ENCODE assay signal across 19 mouse cellular contexts in the genomic region with DNA sequence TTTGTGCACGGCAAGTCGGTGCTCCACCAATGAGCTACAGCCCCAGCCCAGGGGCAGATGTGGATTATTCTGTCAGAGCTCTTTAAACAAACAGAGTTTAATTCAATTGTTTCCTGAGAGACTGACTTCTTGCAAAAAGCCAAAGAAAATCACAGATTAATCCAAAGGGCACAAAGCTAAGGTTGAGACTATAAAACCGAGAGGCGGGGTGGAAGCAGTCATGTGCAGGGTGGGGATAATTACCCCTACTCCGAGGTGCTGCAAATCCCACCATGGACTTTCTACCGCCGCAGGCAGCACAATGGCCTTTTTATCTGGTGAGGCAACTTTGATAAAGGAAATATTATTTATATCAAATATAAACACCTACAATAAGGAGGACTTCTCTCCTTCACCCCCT. TPM values are rescaled to one million over a fixed set of nuclear protein-coding genes. Genes with fewer than 3 reads are reported as not detected.
DNase-seq lines count a peak whose midpoint lies in the region; ATAC-seq and TF ChIP-seq lines count a peak whose summit lies in the region.
"Had no signal": no experiment of that assay in that cellular context is flagged by ENCODE, and none has a peak within 500 bp of the region (broad histone marks: within the 10 kb centered on the region; RNA-seq: fewer than 3 reads in every experiment).

No protein-coding gene starts in this region.

- H3K36me3 ChIP-seq in intestine, embryonic 15.5 days = no peaks in the 10 kb centered on the region
- H3K36me3 ChIP-seq in intestine, postnatal 0 days (ENCODE audit: control insufficient read depth, insufficient read depth) = no peaks in the 10 kb centered on the region
- H3K36me3 ChIP-seq in intestine, embryonic 16.5 days (ENCODE audit: control insufficient read depth, insufficient read depth, low read length) = no peaks in the 10 kb centered on the region
- H3K36me3 ChIP-seq in limb, embryonic 10.5 days = no peaks in the 10 kb centered on the region
- no peaks in the 10 kb centered on the region for H3K36me3 ChIP-seq in forebrain, embryonic 12.5 days (replicated peaks)
- H3K36me3 ChIP-seq: embryonic facial prominence, embryonic 10.5 days; embryonic facial prominence, embryonic 12.5 days had no signal

- H3K27me3 ChIP-seq in intestine, embryonic 15.5 days (replicated peaks) = no peaks in the 10 kb centered on the region
- no peaks in the 10 kb centered on the region for H3K27me3 ChIP-seq in intestine, postnatal 0 days (replicated peaks; ENCODE audit: control insufficient read depth, insufficient read depth, low read length)
- H3K27me3 ChIP-seq in intestine, embryonic 16.5 days (replicated peaks; ENCODE audit: control insufficient read depth, insufficient read depth, low read length) = no peaks in the 10 kb centered on the region
- H3K27me3 ChIP-seq in limb, embryonic 10.5 days (ENCODE audit: low read depth, poor library complexity, severe bottlenecking) = no peaks in the 10 kb centered on the region
- H3K27me3 ChIP-seq in forebrain, embryonic 12.5 days = peaks cover 15% of the 10 kb centered on the region
- H3K27me3 ChIP-seq: embryonic facial prominence, embryonic 12.5 days had no signal

- 0 out of 2 replicates have a peak overlapping the region, but pooled peaks have one; percentile 13 for H3K27ac ChIP-seq in intestine, embryonic 15.5 days
- no peak overlapping the region for H3K27ac ChIP-seq in intestine, postnatal 0 days (ENCODE audit: low read depth, low read length)
- no peak overlapping the region for H3K27ac ChIP-seq in intestine, embryonic 16.5 days (ENCODE audit: low read length)
- H3K27ac ChIP-seq in limb, embryonic 10.5 days = peak overlapping the region; percentile 58; the same call in 1 of the 2 replicates
- H3K27ac ChIP-seq in forebrain, embryonic 12.5 days = no peak overlapping the region
- H3K27ac ChIP-seq: embryonic facial prominence, embryonic 10.5 days; embryonic facial prominence, embryonic 12.5 days had no signal

- H3K4me3 ChIP-seq in intestine, embryonic 15.5 days (replicated peaks) = no peak overlapping the region
- H3K4me3 ChIP-seq in intestine, postnatal 0 days (ENCODE audit: low read depth, low read length) = no peak overlapping the region
- H3K4me3 ChIP-seq in intestine, embryonic 16.5 days (ENCODE audit: low read length) = no peak overlapping the region
- no peak overlapping the region for H3K4me3 ChIP-seq in limb, embryonic 10.5 days
- H3K4me3 ChIP-seq in forebrain, embryonic 12.5 days (replicated peaks) = no peak overlapping the region
- H3K4me3 ChIP-seq: embryonic facial prominence, embryonic 10.5 days; embryonic facial prominence, embryonic 12.5 days had no signal

- no peak for TF ChIP-seq CTCF in intestine, postnatal 0 days (IDR thresholded peaks at IDR 0.05; ENCODE audit: low read depth)

- 47% methylated on average over 7 of the region's 7 CpGs for WGBS in intestine, embryonic 15.5 days
- 35% methylated on average over 7 of the region's 7 CpGs for WGBS in intestine, postnatal 0 days
- 49% methylated on average over 7 of the region's 7 CpGs for WGBS in intestine, embryonic 16.5 days
- WGBS in limb, embryonic 10.5 days = 72% methylated on average over 7 of the region's 7 CpGs
- WGBS in forebrain, embryonic 12.5 days = 34% methylated on average over 7 of the region's 7 CpGs

- 0 out of 2 replicates have a peak, but pooled peaks cover 5% of the 10 kb centered on the region for H3K4me1 ChIP-seq in intestine, embryonic 15.5 days (replicated peaks)
- H3K4me1 ChIP-seq in intestine, postnatal 0 days (replicated peaks; ENCODE audit: control insufficient read depth, insufficient read depth, low read length) = no peaks in the 10 kb centered on the region
- 0 out of 2 replicates have a peak, but pooled peaks cover 3% of the 10 kb centered on the region for H3K4me1 ChIP-seq in intestine, embryonic 16.5 days (ENCODE audit: control insufficient read depth, insufficient read depth, low read length)
- H3K4me1 ChIP-seq in limb, embryonic 10.5 days = peaks cover 28% of the 10 kb centered on the region
- H3K4me1 ChIP-seq in forebrain, embryonic 12.5 days = no peaks in the 10 kb centered on the region
- H3K4me1 ChIP-seq: embryonic facial prominence, embryonic 12.5 days had no signal

- no peaks in the 10 kb centered on the region for H3K9me3 ChIP-seq in intestine, embryonic 15.5 days
- H3K9me3 ChIP-seq in intestine, postnatal 0 days (ENCODE audit: control insufficient read depth) = no peaks in the 10 kb centered on the region
- no peaks in the 10 kb centered on the region for H3K9me3 ChIP-seq in intestine, embryonic 16.5 days (ENCODE audit: control insufficient read depth, low read length)
- H3K9me3 ChIP-seq in limb, embryonic 10.5 days (replicated peaks) = no peaks in the 10 kb centered on the region
- no peaks in the 10 kb centered on the region for H3K9me3 ChIP-seq in forebrain, embryonic 12.5 days
- H3K9me3 ChIP-seq: embryonic facial prominence, embryonic 10.5 days; embryonic facial prominence, embryonic 12.5 days had no signal

- DNase-seq in limb, embryonic 10.5 days (ENCODE audit: low spot score) = no peak
- no peak for DNase-seq in layer of hippocampus, postnatal 36 days
- DNase-seq: adrenal gland, adult 2 months; adrenal gland, postnatal 10 days; adrenal gland, postnatal 25 days; cerebellum, adult 11 months; cerebellum, adult 18-20 months; cerebellum, adult 8-10 months; cerebellum, postnatal 10 days; cerebellum, postnatal 25 days had no signal

- no peak overlapping the region for H3K4me2 ChIP-seq in intestine, embryonic 15.5 days (replicated peaks)
- H3K4me2 ChIP-seq in intestine, postnatal 0 days (replicated peaks; ENCODE audit: low read depth) = no peak overlapping the region
- H3K4me2 ChIP-seq in intestine, embryonic 16.5 days (ENCODE audit: low read depth, low read length) = no peak overlapping the region
- no peak overlapping the region for H3K4me2 ChIP-seq in forebrain, embryonic 12.5 days
- H3K4me2 ChIP-seq: embryonic facial prominence, embryonic 12.5 days had no signal

- peak; percentile 81 for ATAC-seq in intestine, embryonic 15.5 days
- no peak for ATAC-seq in intestine, postnatal 0 days
- peak; percentile 65 for ATAC-seq in intestine, embryonic 16.5 days
- no peak for ATAC-seq in forebrain, embryonic 12.5 days (ENCODE audit: low FRiP score)
- ATAC-seq: forebrain, embryonic 14.5 days; forebrain, embryonic 16.5 days had no signal

- H3K9ac ChIP-seq in intestine, embryonic 15.5 days = no peak overlapping the region
- H3K9ac ChIP-seq in intestine, postnatal 0 days (ENCODE audit: low read depth, low read length) = no peak overlapping the region
- H3K9ac ChIP-seq in intestine, embryonic 16.5 days (ENCODE audit: low read depth, low read length) = no peak overlapping the region
- H3K9ac ChIP-seq in forebrain, embryonic 12.5 days = no peak overlapping the region
- H3K9ac ChIP-seq: embryonic facial prominence, embryonic 12.5 days had no signal

RNA-seq across cellular contexts. Expression of a gene that starts 8.3 kb away (rescaled TPM):
- polyA plus RNA-seq in intestine, embryonic 15.5 days (2015; fragmentation: Nextera tagmentation; extraction: Ambion mirVana) = 9.7 and 10.6 TPM in 2 replicates
- polyA plus RNA-seq in intestine, postnatal 0 days (2015; fragmentation: Nextera tagmentation; extraction: Ambion mirVana) = 4.6 and 4.8 TPM in 2 replicates
- 5.9 TPM in 2 replicates for polyA plus RNA-seq in intestine, embryonic 16.5 days (2015; fragmentation: Nextera tagmentation; extraction: Ambion mirVana)
- 13.0 and 22.5 TPM in 2 replicates for polyA plus RNA-seq in limb, embryonic 10.5 days (2016; fragmentation: Nextera tagmentation; extraction: Ambion mirVana)
- total RNA-seq in layer of hippocampus, postnatal 36 days (2021) = 1 to 10 TPM; 3.3 to 3.5 TPM
- 51.5 and 60.9 TPM in 2 replicates for polyA plus RNA-seq in forebrain, embryonic 12.5 days (2016; fragmentation: Nextera tagmentation; extraction: Ambion mirVana)
- total RNA-seq: MEL had no signal

RNA-seq across cellular contexts. Expression of a gene that starts 19.0 kb away (rescaled TPM):
- 31.0 and 31.4 TPM in 2 replicates for polyA plus RNA-seq in intestine, embryonic 15.5 days (2015; fragmentation: Nextera tagmentation; extraction: Ambion mirVana)
- 22.3 and 24.3 TPM in 2 replicates for polyA plus RNA-seq in intestine, postnatal 0 days (2015; fragmentation: Nextera tagmentation; extraction: Ambion mirVana)
- 30.4 and 32.3 TPM in 2 replicates for polyA plus RNA-seq in intestine, embryonic 16.5 days (2015; fragmentation: Nextera tagmentation; extraction: Ambion mirVana)
- polyA plus RNA-seq in limb, embryonic 10.5 days (2016; fragmentation: Nextera tagmentation; extraction: Ambion mirVana) = 27.3 and 29.2 TPM in 2 replicates
- total RNA-seq in layer of hippocampus, postnatal 36 days (2021) = 10 to 100 TPM; 67.1 to 81.0 TPM
- polyA plus RNA-seq in forebrain, embryonic 12.5 days (2016; fragmentation: Nextera tagmentation; extraction: Ambion mirVana) = 28.1 and 32.4 TPM in 2 replicates

Comparison
In these comparisons a context has a peak if more than half of its experiments do, and no peak if none do; other contexts are left out.
1. ATAC-seq: peak in intestine, embryonic 15.5 days (single experiment) and intestine, embryonic 16.5 days (single experiment); none in intestine, postnatal 0 days (single experiment) and forebrain, embryonic 12.5 days (single experiment).
2. H3K27ac ChIP-seq: peak in intestine, embryonic 15.5 days (single experiment) and limb, embryonic 10.5 days (single experiment); none in intestine, postnatal 0 days (single experiment), intestine, embryonic 16.5 days (single experiment) and forebrain, embryonic 12.5 days (single experiment).